Mouse (Mus musculus): ENCODE results near the gene Gcnt4. TPM values are rescaled to one million over a fixed set of nuclear protein-coding genes. Genes with fewer than 3 reads are reported as not detected.

The Gcnt4 gene
- total RNA-seq, 2 experiments from 2014 or later, result 9.9 to 12.9 TPM

DNA sequence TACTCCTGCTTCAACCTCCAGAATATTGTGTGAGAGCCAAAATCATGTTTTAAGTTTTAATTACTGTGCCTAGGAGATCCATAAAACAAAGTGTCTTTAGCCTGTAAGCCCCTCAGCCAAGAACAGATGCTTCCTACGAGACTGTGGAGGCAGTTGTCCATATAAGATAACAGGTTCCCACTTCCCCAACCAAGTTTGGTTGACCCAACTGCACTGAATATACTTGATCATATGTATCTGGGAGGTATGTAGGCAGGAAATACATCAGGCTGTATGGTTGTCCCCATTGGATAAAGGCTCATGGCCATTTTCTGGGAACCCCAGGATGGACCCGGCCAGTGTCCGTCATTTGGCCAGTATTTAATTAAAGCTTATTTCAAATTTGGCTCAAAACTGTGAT lies 65.6 kb downstream of the Gcnt4 start:
- DNase-seq (ENCODE audit: low spot score in 2 of 2), result no peak

- no peak for DNase-seq (ENCODE audit: low spot score in 2 of 2)
Observed at GRCm38 (mm10) chr13:96990561-96991265, 66.2 kb downstream of the Gcnt4 start.

GRCm38 (mm10) chr13:96993291-96993989 lies 69.0 kb downstream of the Gcnt4 start:
- no peak for DNase-seq (ENCODE audit: low spot score in 2 of 2)

DNA sequence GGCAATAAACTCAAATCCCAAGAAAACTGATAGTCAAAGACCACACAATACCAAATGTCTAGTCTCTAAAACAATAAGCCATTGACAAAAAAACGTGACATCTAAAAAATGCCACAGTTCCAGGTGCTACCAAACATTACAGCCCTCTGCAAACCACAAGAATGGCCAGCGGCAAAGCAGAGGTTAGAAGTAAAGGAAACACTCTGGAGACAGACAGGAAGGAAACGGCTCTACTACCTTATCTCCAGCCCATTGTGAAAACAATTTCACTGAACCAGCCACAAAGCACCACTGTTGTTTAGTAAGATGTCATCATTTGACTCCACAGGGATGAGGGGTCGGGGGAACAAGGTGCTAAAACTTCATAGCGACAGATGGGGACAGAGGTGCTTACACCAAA lies 70.8 kb downstream of the Gcnt4 start:
- DNase-seq (ENCODE audit: low spot score in 2 of 2), result no peak

- DNase-seq (ENCODE audit: low spot score in 2 of 2), result no peak
Observed at GRCm38 (mm10) chr13:96997080-96997479, 72.6 kb downstream of the Gcnt4 start.

Other genes starting within 250 kb of the Gcnt4 start
- under 1 TPM; 0.14 to 0.51 TPM for gene Ankrd31, start 176.4 kb upstream of the Gcnt4 start, total RNA-seq (2021)
- gene 1700029F12Rik, start 109.7 kb downstream of the Gcnt4 start, total RNA-seq (2021), result not detected
- gene Fam169a, start 142.6 kb downstream of the Gcnt4 start, total RNA-seq (2021), result 10 to 100 TPM; 51.9 to 53.1 TPM
- gene Gm6169, start 174.5 kb downstream of the Gcnt4 start, total RNA-seq (2021), result under 1 TPM in 1 of 2 experiments, not detected in 1; 0.80 TPM
- gene Gfm2, start 213.2 kb downstream of the Gcnt4 start, total RNA-seq (2021), result 10 to 100 TPM; 22.8 to 26.9 TPM
- gene Nsa2, start 213.2 kb downstream of the Gcnt4 start, total RNA-seq (2021), result 10 to 100 TPM; 31.0 to 39.8 TPM